Mouse (Mus musculus) midbrain, embryonic 16.5 days (tissue): ENCODE measurements around the gene Aloxe3. TPM values are rescaled to one million over a fixed set of nuclear protein-coding genes. Genes with fewer than 3 reads are reported as not detected.

Experiments
- ATAC-seq: fragments of 200-750 bp; cut with Nextera tagmentation; 2 replicates; pipeline ENCODE4 v1.8.0; 2017; ENCODE audit warnings: moderate TSS enrichment
- H3K27ac ChIP-seq: fragments of 300-500 bp; sonication (generic); 2 replicates; pipeline ENCODE4 v1.5.1; 2014; ENCODE audit warnings: mild to moderate bottlenecking, low read length, mixed read lengths
- H3K27me3 ChIP-seq: fragments of 300-500 bp; sonication (generic); 2 replicates; pipeline ENCODE4 v1.6.1; 2014; ENCODE audit warnings: low read depth, low read length, mixed read lengths; ENCODE audit not compliant: control insufficient read depth, insufficient read depth
- H3K36me3 ChIP-seq: fragments of 300-500 bp; sonication (generic); 2 replicates; pipeline ENCODE4 v1.6.1; 2014; ENCODE audit warnings: mild to moderate bottlenecking, low read length, moderate library complexity, mixed read lengths; ENCODE audit not compliant: control insufficient read depth, insufficient read depth
- H3K4me1 ChIP-seq: fragments of 300-500 bp; sonication (generic); 2 replicates; pipeline ENCODE4 v1.6.1; 2014; ENCODE audit warnings: mild to moderate bottlenecking, low read length, mixed read lengths; ENCODE audit not compliant: control insufficient read depth, insufficient read depth
- H3K4me2 ChIP-seq: fragments of 300-500 bp; sonication (generic); 2 replicates; pipeline ENCODE4 v1.6.1; 2014; ENCODE audit warnings: mild to moderate bottlenecking, low read length, mixed read lengths
- H3K4me3 ChIP-seq: fragments of 300-500 bp; sonication (generic); 2 replicates; pipeline ENCODE4 v1.5.1; 2014; ENCODE audit warnings: low read depth, mild to moderate bottlenecking, low read length, moderate library complexity, mixed read lengths
- H3K9ac ChIP-seq: fragments of 300-500 bp; sonication (generic); 2 replicates; pipeline ENCODE4 v1.6.1; 2014; ENCODE audit warnings: low read depth, low read length, mixed read lengths
- H3K9me3 ChIP-seq: fragments of 300-500 bp; sonication (generic); replicated peaks from 2 replicates; pipeline ENCODE4 v1.6.1; 2014; ENCODE audit warnings: mild to moderate bottlenecking, low read length, mixed read lengths; ENCODE audit not compliant: control insufficient read depth, poor library complexity, severe bottlenecking
- WGBS: fragments of 180-500 bp; shearing (Covaris S2); extraction: QIAGEN DNeasy Blood & Tissue Kit; methylation state at CpG from one replicate; pipeline ENCODE4 v1.1.7; 2014; 5-methylcytosine and 5-hydroxymethylcytosine counted together
- polyA plus RNA-seq: library from polyadenylated mRNA; unstranded; fragments of >200 nt; fragmentation: Nextera tagmentation; extraction: Ambion mirVana; gene quantifications from 2 replicates; pipeline ENCODE4 v1.2.1, GENCODE M21; 2015

Gene Aloxe3
- polyA plus RNA-seq, 1 experiment from 2014 or later: 11.5 TPM

DNA sequence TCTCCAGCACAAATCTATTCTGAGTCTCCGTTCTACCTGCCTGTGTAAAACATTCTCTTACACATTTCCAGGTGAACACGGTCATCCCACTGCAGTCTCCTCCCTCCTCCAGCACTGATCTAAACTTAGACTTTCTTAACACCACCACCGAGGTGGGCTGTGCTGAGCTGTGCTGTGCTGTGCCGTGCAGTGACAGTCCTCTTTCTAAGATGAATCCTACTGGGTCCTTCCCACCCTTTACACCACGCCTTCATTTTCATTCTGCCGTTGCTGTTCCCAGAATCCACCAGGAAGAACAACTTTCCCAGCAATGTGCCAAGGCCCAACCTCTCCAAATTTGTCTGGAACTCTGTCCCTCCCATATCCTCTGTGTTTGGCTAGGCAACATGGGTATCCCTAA, 39.3 kb upstream of the Aloxe3 start:
- peaks cover 25% of the 10 kb centered on the region for H3K4me1 ChIP-seq
- H3K4me3 ChIP-seq: no peak overlapping the region
- no peaks in the 10 kb centered on the region for H3K27me3 ChIP-seq
- no peak overlapping the region for H3K9ac ChIP-seq
- no peak for ATAC-seq
- H3K36me3 ChIP-seq: peaks cover 6% of the 10 kb centered on the region; the same call in 1 of the 2 replicates
- H3K9me3 ChIP-seq: no peaks in the 10 kb centered on the region
- no peak overlapping the region for H3K4me2 ChIP-seq
- WGBS: 76% methylated on average over 6 of the region's 6 CpGs
- no peak overlapping the region for H3K27ac ChIP-seq

DNA sequence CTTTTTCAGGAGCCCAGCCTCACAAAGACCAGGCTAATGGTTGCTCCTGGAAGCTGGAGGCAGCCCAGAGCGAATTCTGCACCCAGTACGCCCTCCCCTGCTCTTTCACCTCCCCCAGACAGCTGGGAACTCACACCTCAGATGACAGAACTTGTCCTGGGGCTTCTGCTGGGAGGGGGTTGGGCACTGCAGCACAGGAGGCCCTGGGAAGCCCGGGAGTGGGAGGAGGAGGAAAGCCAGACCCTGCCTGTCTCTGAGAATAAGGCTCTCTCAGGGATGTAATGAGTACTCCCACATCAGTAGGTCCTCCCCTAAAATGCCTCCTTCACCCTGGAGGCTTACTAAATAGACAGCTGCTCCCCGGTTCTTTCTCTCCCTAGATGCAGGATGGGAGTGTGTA, 38.6 kb upstream of the Aloxe3 start:
- Histone ChIP-seq H3K4me2 (no peak overlapping the region), H3K27me3 (no peaks in the 10 kb centered on the region), H3K4me3 (no peak overlapping the region), H3K9ac (no peak overlapping the region), H3K9me3 (no peaks in the 10 kb centered on the region), H3K36me3 (peaks cover 8% of the 10 kb centered on the region; the same call in 1 of the 2 replicates), H3K27ac (no peak overlapping the region; the same call in 1 of the 2 replicates), H3K4me1 (peaks cover 27% of the 10 kb centered on the region)
- 39% methylated on average over 4 of the region's 4 CpGs for WGBS
- no peak for ATAC-seq

DNA sequence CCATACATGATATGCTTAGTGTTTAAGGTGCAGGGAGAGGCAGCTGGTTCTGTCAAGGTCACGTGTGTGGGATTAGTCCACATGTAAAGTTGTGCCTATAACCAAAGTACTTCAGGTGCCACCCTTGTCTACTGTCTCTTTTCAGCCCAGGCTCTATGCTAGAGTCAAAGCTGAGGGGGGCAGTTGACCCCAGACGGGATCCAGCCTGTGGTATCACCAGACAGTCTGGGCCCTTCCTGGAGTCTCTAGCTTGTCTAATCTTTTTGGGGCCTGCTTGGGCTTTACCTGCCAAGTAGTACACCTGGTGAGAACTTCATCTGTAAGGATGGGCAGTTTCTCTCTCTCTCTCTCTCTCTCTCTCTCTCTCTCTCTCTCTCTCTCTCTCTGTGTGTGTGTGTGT, 38.1 kb upstream of the Aloxe3 start:
- Histone ChIP-seq H3K9ac (no peak overlapping the region; the same call in 1 of the 2 replicates), H3K36me3 (peaks cover 8% of the 10 kb centered on the region; the same call in 1 of the 2 replicates), H3K4me3 (no peak overlapping the region), H3K27ac (peak overlapping the region; percentile 98), H3K4me2 (peak overlapping the region; percentile 85), H3K27me3 (no peaks in the 10 kb centered on the region), H3K4me1 (peaks cover 27% of the 10 kb centered on the region), H3K9me3 (no peaks in the 10 kb centered on the region)
- no peak for ATAC-seq
- 75% methylated on average over 2 of the region's 2 CpGs for WGBS

GRCm38 (mm10) chr11:69088103-69088855, 37.4 kb upstream of the Aloxe3 start, which contains the start of gene Vamp2:
Vamp2 (plus strand) TSS chr11:69088490.
- H3K36me3 ChIP-seq: peaks cover 8% of the 10 kb centered on the region; the same call in 1 of the 2 replicates
- peak within 1 kb of the TSS; percentile 85 for H3K4me2 ChIP-seq
- no peaks in the 10 kb centered on the region for H3K9me3 ChIP-seq
- peaks cover 27% of the 10 kb centered on the region for H3K4me1 ChIP-seq
- peak within 1 kb of the TSS; percentile 83 for H3K4me3 ChIP-seq
- H3K9ac ChIP-seq: peak within 1 kb of the TSS; percentile 99
- WGBS: under 1% methylated on average over 61 of the region's 67 CpGs
- H3K27me3 ChIP-seq: no peaks in the 10 kb centered on the region
- H3K27ac ChIP-seq: peak within 1 kb of the TSS; percentile 98
- peak; percentile 82 for ATAC-seq

- peak overlapping the region; percentile 98 for H3K27ac ChIP-seq
- ATAC-seq: peak; percentile 26
- 11% methylated on average over 25 of the region's 25 CpGs for WGBS
Observed at GRCm38 (mm10) chr11:69088856-69089615, 36.7 kb upstream of the Aloxe3 start.

DNA sequence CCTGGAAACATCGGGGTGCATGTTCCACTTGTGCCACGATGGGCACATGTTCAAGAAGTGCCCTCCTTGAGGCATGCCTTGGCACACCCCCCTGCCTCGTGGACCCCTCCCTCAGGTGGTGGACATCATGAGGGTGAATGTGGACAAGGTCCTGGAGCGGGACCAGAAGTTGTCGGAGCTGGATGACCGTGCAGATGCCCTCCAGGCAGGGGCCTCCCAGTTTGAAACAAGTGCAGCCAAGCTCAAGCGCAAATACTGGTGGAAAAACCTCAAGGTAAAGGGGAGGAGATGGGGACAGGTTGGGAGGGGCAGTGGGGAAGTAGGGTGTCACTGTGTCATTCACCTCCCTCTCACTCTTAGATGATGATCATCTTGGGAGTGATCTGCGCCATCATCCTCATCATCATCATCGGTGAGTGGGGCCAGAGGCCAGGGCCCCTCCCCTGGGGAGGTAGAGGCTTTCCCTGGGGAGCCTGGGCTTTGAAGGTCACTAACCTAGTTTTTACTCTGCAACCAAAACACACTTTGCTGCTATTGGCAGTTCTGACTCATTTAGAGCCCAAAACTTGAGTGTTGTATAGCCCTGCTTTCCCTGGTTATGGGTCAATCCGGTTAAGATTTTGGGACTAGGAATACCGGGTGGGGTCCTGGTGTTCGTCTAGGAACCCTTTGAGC, 35.9 kb upstream of the Aloxe3 start:
- Histone ChIP-seq H3K9ac (peak overlapping the region; percentile 99), H3K4me1 (peaks cover 30% of the 10 kb centered on the region), H3K27ac (no peak overlapping the region), H3K36me3 (peaks cover 8% of the 10 kb centered on the region; the same call in 1 of the 2 replicates), H3K27me3 (no peaks in the 10 kb centered on the region), H3K9me3 (no peaks in the 10 kb centered on the region), H3K4me2 (peak overlapping the region; percentile 85), H3K4me3 (peak overlapping the region; percentile 83)
- WGBS: 92% methylated on average over 12 of the region's 12 CpGs
- no peak for ATAC-seq

More at GRCm38 (mm10) chr11:69088856-69089615, 36.7 kb upstream of the Aloxe3 start:
- Histone ChIP-seq H3K9me3 (no peaks in the 10 kb centered on the region), H3K4me2 (peak overlapping the region; percentile 85), H3K27me3 (no peaks in the 10 kb centered on the region), H3K9ac (peak overlapping the region; percentile 99), H3K4me3 (peak overlapping the region; percentile 83), H3K4me1 (peaks cover 27% of the 10 kb centered on the region), H3K36me3 (peaks cover 8% of the 10 kb centered on the region; the same call in 1 of the 2 replicates)

GRCm38 (mm10) chr11:69090367-69090766, 35.3 kb upstream of the Aloxe3 start:
- 57% methylated on average over 6 of the region's 6 CpGs for WGBS
- ATAC-seq: no peak
- no peak overlapping the region for H3K4me3 ChIP-seq
- H3K36me3 ChIP-seq: peaks cover 8% of the 10 kb centered on the region; the same call in 1 of the 2 replicates
- no peaks in the 10 kb centered on the region for H3K9me3 ChIP-seq
- H3K4me1 ChIP-seq: peaks cover 32% of the 10 kb centered on the region
- H3K9ac ChIP-seq: no peak overlapping the region
- H3K4me2 ChIP-seq: peak overlapping the region; percentile 85
- no peaks in the 10 kb centered on the region for H3K27me3 ChIP-seq
- no peak overlapping the region for H3K27ac ChIP-seq

GRCm38 (mm10) chr11:69091566-69092385, 33.9 kb upstream of the Aloxe3 start:
- 61% methylated on average over 7 of the region's 7 CpGs for WGBS

More at GRCm38 (mm10) chr11:69091566-69092385, 33.9 kb upstream of the Aloxe3 start:
- H3K9ac ChIP-seq: 0 out of 2 replicates have a peak overlapping the region, but pooled peaks have one; percentile 7
- peaks cover 43% of the 10 kb centered on the region for H3K4me1 ChIP-seq
- no peaks in the 10 kb centered on the region for H3K9me3 ChIP-seq
- H3K36me3 ChIP-seq: peaks cover 8% of the 10 kb centered on the region; the same call in 1 of the 2 replicates
- ATAC-seq: no peak
- no peak overlapping the region for H3K4me2 ChIP-seq
- H3K27ac ChIP-seq: no peak overlapping the region
- H3K27me3 ChIP-seq: no peaks in the 10 kb centered on the region
- no peak overlapping the region for H3K4me3 ChIP-seq
